Mouse (Mus musculus): Measurements from ENCODE around the gene Hus1. TPM values are rescaled to one million over a fixed set of nuclear protein-coding genes. Genes with fewer than 3 reads are reported as not detected.

Hus1 gene
- polyA plus RNA-seq, 1 experiment from 2014 or later: 23.0 TPM

DNA sequence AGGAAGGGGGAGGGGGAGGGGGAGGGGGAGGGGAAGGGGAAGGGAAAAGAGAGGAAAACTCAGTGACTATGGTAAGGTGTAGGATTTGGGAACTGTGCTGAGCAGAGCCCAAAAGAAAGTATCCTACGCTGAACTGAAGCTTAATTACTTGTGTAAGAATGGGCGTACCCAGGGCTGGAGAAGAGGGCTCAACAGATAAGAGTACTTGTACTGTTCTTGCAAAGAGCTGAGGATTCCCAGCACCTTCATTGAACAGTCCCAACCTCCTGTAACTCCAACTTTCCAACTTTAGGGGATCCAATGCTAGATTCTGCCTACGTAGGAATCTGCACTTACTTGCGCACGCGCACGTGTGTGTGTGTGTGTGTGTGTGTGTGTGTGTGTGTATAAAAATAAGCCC, 42.9 kb downstream of the Hus1 start:
- Histone ChIP-seq H3K9me3 (ENCODE audit: control insufficient read depth, low read length) (no peaks in the 10 kb centered on the region), H3K4me1 (replicated peaks; ENCODE audit: control insufficient read depth, insufficient read depth, low read length) (no peaks in the 10 kb centered on the region), H3K36me3 (ENCODE audit: control insufficient read depth, insufficient read depth, low read length) (no peaks in the 10 kb centered on the region), H3K4me2 (no peak overlapping the region), H3K27ac (ENCODE audit: low read depth, low read length) (no peak overlapping the region), H3K9ac (ENCODE audit: low read depth, low read length) (no peak overlapping the region), H3K4me3 (ENCODE audit: low read depth, low read length) (no peak overlapping the region), H3K27me3 (replicated peaks; ENCODE audit: control insufficient read depth, insufficient read depth, low read length) (no peaks in the 10 kb centered on the region)
- DNase-seq (ENCODE audit: low spot score) (no peak), ATAC-seq (replicated peaks; ENCODE audit: low FRiP score) (peak; percentile 39; the same call in 1 of the 2 replicates)
- 89% methylated on average over 7 of the region's 7 CpGs for WGBS

GRCm38 (mm10) chr11:8958572-8958971, 52.4 kb downstream of the Hus1 start:
- WGBS: 80% methylated on average over 10 of the region's 10 CpGs
- DNase-seq (ENCODE audit: low spot score): no peak

DNA sequence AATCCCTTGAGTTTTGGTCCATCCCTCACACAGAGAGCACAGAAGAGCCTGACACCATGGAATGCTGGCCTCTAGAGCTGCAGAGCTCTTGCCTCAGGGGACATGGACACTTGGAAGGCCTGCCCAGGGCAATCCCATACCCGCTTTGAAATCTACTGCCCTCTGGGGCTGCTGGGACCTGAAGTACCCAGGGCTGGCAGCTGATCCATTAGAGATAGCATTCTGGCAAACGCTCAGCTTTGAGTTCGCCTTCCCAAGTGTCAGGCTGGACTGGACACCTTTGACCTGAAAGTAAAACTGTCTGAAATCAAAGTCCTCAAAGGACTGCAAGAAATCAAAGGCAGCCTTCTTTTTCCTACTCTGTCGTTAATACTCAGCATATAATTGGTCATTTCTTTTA, 52.9 kb downstream of the Hus1 start:
- WGBS: 75% methylated on average over 4 of the region's 4 CpGs
- Histone ChIP-seq H3K4me2 (no peak overlapping the region), H3K9me3 (ENCODE audit: control insufficient read depth, low read length) (no peaks in the 10 kb centered on the region), H3K4me3 (ENCODE audit: low read depth, low read length) (no peak overlapping the region), H3K36me3 (ENCODE audit: control insufficient read depth, insufficient read depth, low read length) (no peaks in the 10 kb centered on the region), H3K9ac (ENCODE audit: low read depth, low read length) (no peak overlapping the region), H3K27me3 (replicated peaks; ENCODE audit: control insufficient read depth, insufficient read depth, low read length) (no peaks in the 10 kb centered on the region), H3K27ac (ENCODE audit: low read depth, low read length) (no peak overlapping the region), H3K4me1 (replicated peaks; ENCODE audit: control insufficient read depth, insufficient read depth, low read length) (no peaks in the 10 kb centered on the region)
- no peak for ATAC-seq (replicated peaks; ENCODE audit: low FRiP score)
- DNase-seq (ENCODE audit: low spot score): no peak

More at GRCm38 (mm10) chr11:8958572-8958971, 52.4 kb downstream of the Hus1 start:
- no peaks in the 10 kb centered on the region for H3K4me1 ChIP-seq (replicated peaks; ENCODE audit: control insufficient read depth, insufficient read depth, low read length)
- no peak overlapping the region for H3K4me2 ChIP-seq
- no peak overlapping the region for H3K4me3 ChIP-seq (ENCODE audit: low read depth, low read length)
- no peaks in the 10 kb centered on the region for H3K36me3 ChIP-seq (ENCODE audit: control insufficient read depth, insufficient read depth, low read length)
- H3K9me3 ChIP-seq (ENCODE audit: control insufficient read depth, low read length): no peaks in the 10 kb centered on the region
- H3K9ac ChIP-seq (ENCODE audit: low read depth, low read length): no peak overlapping the region
- no peaks in the 10 kb centered on the region for H3K27me3 ChIP-seq (replicated peaks; ENCODE audit: control insufficient read depth, insufficient read depth, low read length)
- no peak for ATAC-seq (replicated peaks; ENCODE audit: low FRiP score)
- H3K27ac ChIP-seq (ENCODE audit: low read depth, low read length): no peak overlapping the region

DNA sequence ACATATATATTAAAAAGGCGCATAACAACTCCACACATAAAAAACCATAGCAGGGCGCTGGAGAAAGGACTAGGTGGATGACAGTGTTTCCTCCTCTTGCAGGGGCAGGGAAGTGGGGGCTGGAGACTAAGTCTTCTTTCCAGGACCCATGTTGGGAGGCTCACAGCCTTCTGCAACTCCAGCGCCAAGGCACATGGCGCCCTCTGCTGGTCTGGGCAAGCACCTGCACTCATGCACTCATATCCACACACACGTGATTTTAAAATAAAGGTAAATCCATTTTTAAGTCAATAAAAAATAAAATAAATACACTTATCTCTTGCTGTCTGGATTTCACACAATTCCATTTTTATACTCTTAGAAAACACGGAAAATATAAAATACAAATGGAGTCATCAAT, 54.0 kb downstream of the Hus1 start:
- WGBS: 63% methylated on average over 6 of the region's 6 CpGs
- Histone ChIP-seq H3K4me1 (replicated peaks; ENCODE audit: control insufficient read depth, insufficient read depth, low read length) (no peaks in the 10 kb centered on the region), H3K27me3 (replicated peaks; ENCODE audit: control insufficient read depth, insufficient read depth, low read length) (no peaks in the 10 kb centered on the region), H3K9ac (ENCODE audit: low read depth, low read length) (no peak overlapping the region), H3K36me3 (ENCODE audit: control insufficient read depth, insufficient read depth, low read length) (no peaks in the 10 kb centered on the region), H3K4me2 (no peak overlapping the region), H3K27ac (ENCODE audit: low read depth, low read length) (no peak overlapping the region), H3K4me3 (ENCODE audit: low read depth, low read length) (no peak overlapping the region), H3K9me3 (ENCODE audit: control insufficient read depth, low read length) (no peaks in the 10 kb centered on the region)
- DNase-seq (ENCODE audit: low spot score) (no peak), ATAC-seq (replicated peaks; ENCODE audit: low FRiP score) (no peak)

- DNase-seq (ENCODE audit: low spot score): no peak
- WGBS: 4% methylated on average over 1 of the region's 1 CpGs
Measured at GRCm38 (mm10) chr11:8955678-8956077, 55.3 kb downstream of the Hus1 start.

GRCm38 (mm10) chr11:8949765-8950430, 61.1 kb downstream of the Hus1 start:
- H3K4me3 ChIP-seq (ENCODE audit: low read depth, low read length): no peak overlapping the region
- no peaks in the 10 kb centered on the region for H3K4me1 ChIP-seq (replicated peaks; ENCODE audit: control insufficient read depth, insufficient read depth, low read length)
- H3K27me3 ChIP-seq (replicated peaks; ENCODE audit: control insufficient read depth, insufficient read depth, low read length): no peaks in the 10 kb centered on the region
- no peak overlapping the region for H3K27ac ChIP-seq (ENCODE audit: low read depth, low read length)
- no peak overlapping the region for H3K4me2 ChIP-seq
- WGBS: 87% methylated on average over 6 of the region's 6 CpGs
- ATAC-seq (replicated peaks; ENCODE audit: low FRiP score): no peak
- H3K9me3 ChIP-seq (ENCODE audit: control insufficient read depth, low read length): no peaks in the 10 kb centered on the region
- DNase-seq (ENCODE audit: low spot score): no peak
- no peak overlapping the region for H3K9ac ChIP-seq (ENCODE audit: low read depth, low read length)
- H3K36me3 ChIP-seq (ENCODE audit: control insufficient read depth, insufficient read depth, low read length): no peaks in the 10 kb centered on the region

More at GRCm38 (mm10) chr11:8955678-8956077, 55.3 kb downstream of the Hus1 start:
- no peaks in the 10 kb centered on the region for H3K4me1 ChIP-seq (replicated peaks; ENCODE audit: control insufficient read depth, insufficient read depth, low read length)
- peak; percentile 23; the same call in 1 of the 2 replicates for ATAC-seq (replicated peaks; ENCODE audit: low FRiP score)
- no peak overlapping the region for H3K9ac ChIP-seq (ENCODE audit: low read depth, low read length)
- H3K36me3 ChIP-seq (ENCODE audit: control insufficient read depth, insufficient read depth, low read length): no peaks in the 10 kb centered on the region
- no peaks in the 10 kb centered on the region for H3K9me3 ChIP-seq (ENCODE audit: control insufficient read depth, low read length)
- H3K4me3 ChIP-seq (ENCODE audit: low read depth, low read length): no peak overlapping the region
- H3K4me2 ChIP-seq: no peak overlapping the region
- no peaks in the 10 kb centered on the region for H3K27me3 ChIP-seq (replicated peaks; ENCODE audit: control insufficient read depth, insufficient read depth, low read length)
- H3K27ac ChIP-seq (ENCODE audit: low read depth, low read length): no peak overlapping the region

- Histone ChIP-seq H3K4me1 (replicated peaks; ENCODE audit: control insufficient read depth, insufficient read depth, low read length) (peaks cover 3% of the 10 kb centered on the region; the same call in 1 of the 2 replicates), H3K9me3 (ENCODE audit: control insufficient read depth, low read length) (no peaks in the 10 kb centered on the region), H3K4me3 (ENCODE audit: low read depth, low read length) (no peak overlapping the region), H3K9ac (ENCODE audit: low read depth, low read length) (no peak overlapping the region), H3K27me3 (replicated peaks; ENCODE audit: control insufficient read depth, insufficient read depth, low read length) (no peaks in the 10 kb centered on the region), H3K4me2 (no peak overlapping the region), H3K36me3 (ENCODE audit: control insufficient read depth, insufficient read depth, low read length) (no peaks in the 10 kb centered on the region), H3K27ac (ENCODE audit: low read depth, low read length) (no peak overlapping the region)
- DNase-seq (ENCODE audit: low spot score): no peak
- 49% methylated on average over 3 of the region's 3 CpGs for WGBS
- no peak for ATAC-seq (replicated peaks; ENCODE audit: low FRiP score)
Measured at GRCm38 (mm10) chr11:8948871-8949270, 62.1 kb downstream of the Hus1 start.

GRCm38 (mm10) chr11:8944114-8944513, 66.9 kb downstream of the Hus1 start:
- no peak overlapping the region for H3K4me3 ChIP-seq (ENCODE audit: low read depth, low read length)
- H3K27ac ChIP-seq (ENCODE audit: low read depth, low read length): no peak overlapping the region
- no peak overlapping the region for H3K4me2 ChIP-seq
- DNase-seq (ENCODE audit: low spot score): no peak
- no peaks in the 10 kb centered on the region for H3K36me3 ChIP-seq (ENCODE audit: control insufficient read depth, insufficient read depth, low read length)
- peak; percentile 73 for ATAC-seq (replicated peaks; ENCODE audit: low FRiP score)
- no peak overlapping the region for H3K9ac ChIP-seq (ENCODE audit: low read depth, low read length)
- 51% methylated on average over 4 of the region's 4 CpGs for WGBS
- peaks cover 3% of the 10 kb centered on the region; the same call in 1 of the 2 replicates for H3K4me1 ChIP-seq (replicated peaks; ENCODE audit: control insufficient read depth, insufficient read depth, low read length)
- H3K9me3 ChIP-seq (ENCODE audit: control insufficient read depth, low read length): no peaks in the 10 kb centered on the region
- no peaks in the 10 kb centered on the region for H3K27me3 ChIP-seq (replicated peaks; ENCODE audit: control insufficient read depth, insufficient read depth, low read length)
